Mouse (Mus musculus) left cerebral cortex, adult 8-10 months (tissue): ENCODE results near the gene Casp2. TPM values are rescaled to one million over a fixed set of nuclear protein-coding genes. Genes with fewer than 3 reads are reported as not detected.

ENCODE experiments used
- DNase-seq, 2 experiments: peaks; one replicate each; pipeline ENCODE4 v3.0.0; 2022; ENCODE audit warnings: low spot score in 2 of 2
- total RNA-seq, 4 experiments: library from RNA; stranded (reverse); gene quantifications; 2 replicates each; pipeline ENCODE4 v1.2.4; 2022

Casp2 gene
- total RNA-seq, 4 experiments from 2014 or later: 20.7 to 22.6 (median 22.0) TPM

- DNase-seq: no peak
Observed at GRCm38 (mm10) chr6:42276151-42276550, 11.4 kb downstream of the Casp2 start.

- no peak for DNase-seq
Observed at GRCm38 (mm10) chr6:42282865-42283528, 18.2 kb downstream of the Casp2 start.

GRCm38 (mm10) chr6:42286448-42286847 lies 21.7 kb downstream of the Casp2 start, which contains the start of gene Clcn1:
Clcn1 (plus strand) TSS chr6:42286685.
- DNase-seq: no peak

- DNase-seq: no peak
Observed at GRCm38 (mm10) chr6:42287562-42287961, 22.8 kb downstream of the Casp2 start.

- no peak for DNase-seq
Observed at GRCm38 (mm10) chr6:42293327-42293726, 28.5 kb downstream of the Casp2 start.

GRCm38 (mm10) chr6:42295549-42296094 lies 30.8 kb downstream of the Casp2 start:
- DNase-seq: no peak

- no peak for DNase-seq
Observed at GRCm38 (mm10) chr6:42299362-42299761, 34.6 kb downstream of the Casp2 start.

GRCm38 (mm10) chr6:42309816-42310378 lies 45.1 kb downstream of the Casp2 start:
- DNase-seq: no peak

GRCm38 (mm10) chr6:42310427-42311053 lies 45.8 kb downstream of the Casp2 start:
- no peak for DNase-seq

- no peak for DNase-seq
Observed at GRCm38 (mm10) chr6:42318293-42318692, 53.5 kb downstream of the Casp2 start.

- DNase-seq: no peak
Observed at GRCm38 (mm10) chr6:42323371-42324066, 58.7 kb downstream of the Casp2 start.

GRCm38 (mm10) chr6:42324067-42324481 lies 59.3 kb downstream of the Casp2 start:
- no peak for DNase-seq

- peak; percentile 56 to 75 for DNase-seq
Observed at GRCm38 (mm10) chr6:42324482-42325267, 59.9 kb downstream of the Casp2 start, which contains the start of gene Fam131b. Fam131b (minus strand) TSS chr6:42324643.

- peak; percentile 73 to 85 for DNase-seq
Observed at GRCm38 (mm10) chr6:42325268-42325609, 60.5 kb downstream of the Casp2 start.

GRCm38 (mm10) chr6:42326509-42326908 lies 61.7 kb downstream of the Casp2 start:
- no peak for DNase-seq

GRCm38 (mm10) chr6:42328757-42329156 lies 64.0 kb downstream of the Casp2 start:
- DNase-seq: no peak

GRCm38 (mm10) chr6:42330216-42330615 lies 65.4 kb downstream of the Casp2 start:
- no peak for DNase-seq

GRCm38 (mm10) chr6:42330946-42331345 lies 66.2 kb downstream of the Casp2 start:
- DNase-seq: no peak
